Mouse (Mus musculus): ENCODE data around the gene Ap2a2. TPM values are rescaled to one million over a fixed set of nuclear protein-coding genes. Genes with fewer than 3 reads are reported as not detected.

Ap2a2 gene
- polyA plus RNA-seq, 1 experiment from 2014 or later = 118 TPM

- WGBS = 84% methylated on average over 9 of the region's 9 CpGs
- H3K9me3 ChIP-seq (ENCODE audit: control insufficient read depth, low read length) = no peaks in the 10 kb centered on the region
- H3K4me3 ChIP-seq (ENCODE audit: low read length) = no peak overlapping the region
- no peak overlapping the region for H3K4me2 ChIP-seq (ENCODE audit: low read length)
- no peak overlapping the region for H3K27ac ChIP-seq (ENCODE audit: low read depth, low read length)
- no peak for ATAC-seq
- peaks cover 15% of the 10 kb centered on the region for H3K4me1 ChIP-seq (ENCODE audit: control insufficient read depth, insufficient read depth, low read depth, low read length)
- no peak overlapping the region; the same call in 1 of the 2 replicates for H3K9ac ChIP-seq (ENCODE audit: low read depth, low read length)
- H3K27me3 ChIP-seq (replicated peaks; ENCODE audit: control insufficient read depth, insufficient read depth, low read length) = no peaks in the 10 kb centered on the region
- H3K36me3 ChIP-seq (ENCODE audit: control insufficient read depth, insufficient read depth, low read length) = no peaks in the 10 kb centered on the region; the same call in 1 of the 2 replicates
These were observed 7.4 kb downstream of the Ap2a2 start for GRCm38 (mm10) chr7:141569283-141569803.

DNA sequence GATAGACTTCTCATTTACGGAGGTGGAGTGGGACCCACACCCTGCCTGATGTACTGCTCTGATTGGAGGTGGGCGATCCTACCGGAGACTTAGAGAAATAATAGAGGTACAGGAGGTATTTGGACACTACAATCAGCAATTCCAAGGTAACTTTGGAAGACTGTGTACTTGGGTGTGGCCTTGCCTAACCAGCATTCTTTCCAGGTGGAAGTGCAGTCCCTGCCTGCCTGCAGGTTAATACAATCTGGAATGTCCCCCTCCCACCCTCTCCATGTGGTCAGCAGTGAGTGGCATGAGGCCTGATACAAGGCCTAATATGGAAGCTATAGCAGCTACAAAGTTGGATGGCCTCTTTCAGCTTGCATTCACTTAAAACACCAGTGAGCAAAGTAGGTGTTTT lies 7.9 kb downstream of the Ap2a2 start:
- H3K4me1 ChIP-seq (ENCODE audit: control insufficient read depth, insufficient read depth, low read depth, low read length) = peaks cover 11% of the 10 kb centered on the region
- ATAC-seq = no peak
- WGBS = 96% methylated on average over 3 of the region's 3 CpGs
- no peak overlapping the region for H3K9ac ChIP-seq (ENCODE audit: low read depth, low read length)
- no peak overlapping the region for H3K27ac ChIP-seq (ENCODE audit: low read depth, low read length)
- no peak overlapping the region for H3K4me3 ChIP-seq (ENCODE audit: low read length)
- no peaks in the 10 kb centered on the region for H3K27me3 ChIP-seq (replicated peaks; ENCODE audit: control insufficient read depth, insufficient read depth, low read length)
- no peaks in the 10 kb centered on the region; the same call in 1 of the 2 replicates for H3K36me3 ChIP-seq (ENCODE audit: control insufficient read depth, insufficient read depth, low read length)
- H3K9me3 ChIP-seq (ENCODE audit: control insufficient read depth, low read length) = no peaks in the 10 kb centered on the region
- H3K4me2 ChIP-seq (ENCODE audit: low read length) = no peak overlapping the region

- 66% methylated on average over 4 of the region's 4 CpGs for WGBS
- Histone ChIP-seq H3K4me1 (ENCODE audit: control insufficient read depth, insufficient read depth, low read depth, low read length) (peaks cover 11% of the 10 kb centered on the region), H3K4me3 (ENCODE audit: low read length) (no peak overlapping the region), H3K4me2 (ENCODE audit: low read length) (no peak overlapping the region), H3K27ac (ENCODE audit: low read depth, low read length) (no peak overlapping the region), H3K9me3 (ENCODE audit: control insufficient read depth, low read length) (no peaks in the 10 kb centered on the region), H3K36me3 (ENCODE audit: control insufficient read depth, insufficient read depth, low read length) (no peaks in the 10 kb centered on the region), H3K27me3 (replicated peaks; ENCODE audit: control insufficient read depth, insufficient read depth, low read length) (no peaks in the 10 kb centered on the region), H3K9ac (ENCODE audit: low read depth, low read length) (no peak overlapping the region)
- ATAC-seq = no peak
These were observed 8.8 kb downstream of the Ap2a2 start for GRCm38 (mm10) chr7:141570625-141571295.

DNA sequence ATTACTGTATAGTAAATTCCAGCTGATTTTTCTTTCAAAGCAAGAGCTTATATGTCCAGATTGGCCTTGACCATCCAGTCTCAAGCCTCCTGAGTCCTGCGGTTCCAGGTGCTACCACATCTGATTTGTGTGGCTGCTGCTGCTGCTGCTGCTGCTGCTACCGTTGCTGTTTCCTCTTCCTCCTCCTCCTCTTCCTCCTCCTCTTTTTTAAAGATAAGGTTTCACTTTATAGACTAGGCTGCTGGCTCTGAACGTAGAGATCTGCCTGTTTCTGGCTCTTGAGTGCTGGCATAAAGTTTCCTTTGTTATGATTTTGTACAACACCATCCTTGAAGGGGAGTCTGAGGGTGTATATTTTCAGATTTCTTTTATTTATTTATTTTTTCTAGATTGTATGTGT lies 12.1 kb downstream of the Ap2a2 start:
- Histone ChIP-seq H3K9ac (ENCODE audit: low read depth, low read length) (no peak overlapping the region), H3K27ac (ENCODE audit: low read depth, low read length) (no peak overlapping the region), H3K9me3 (ENCODE audit: control insufficient read depth, low read length) (no peaks in the 10 kb centered on the region), H3K27me3 (replicated peaks; ENCODE audit: control insufficient read depth, insufficient read depth, low read length) (no peaks in the 10 kb centered on the region), H3K36me3 (ENCODE audit: control insufficient read depth, insufficient read depth, low read length) (no peaks in the 10 kb centered on the region), H3K4me1 (ENCODE audit: control insufficient read depth, insufficient read depth, low read depth, low read length) (no peaks in the 10 kb centered on the region), H3K4me3 (ENCODE audit: low read length) (no peak overlapping the region), H3K4me2 (ENCODE audit: low read length) (no peak overlapping the region)
- no peak for ATAC-seq
- 88% methylated on average over 3 of the region's 3 CpGs for WGBS

GRCm38 (mm10) chr7:141575481-141575880 lies 13.5 kb downstream of the Ap2a2 start:
- Histone ChIP-seq H3K4me3 (ENCODE audit: low read length) (no peak overlapping the region), H3K4me2 (ENCODE audit: low read length) (no peak overlapping the region), H3K4me1 (ENCODE audit: control insufficient read depth, insufficient read depth, low read depth, low read length) (no peaks in the 10 kb centered on the region), H3K27ac (ENCODE audit: low read depth, low read length) (no peak overlapping the region), H3K9me3 (ENCODE audit: control insufficient read depth, low read length) (no peaks in the 10 kb centered on the region), H3K9ac (ENCODE audit: low read depth, low read length) (no peak overlapping the region), H3K27me3 (replicated peaks; ENCODE audit: control insufficient read depth, insufficient read depth, low read length) (no peaks in the 10 kb centered on the region), H3K36me3 (ENCODE audit: control insufficient read depth, insufficient read depth, low read length) (0 out of 2 replicates have a peak, but pooled peaks cover 3% of the 10 kb centered on the region)
- 91% methylated on average over 3 of the region's 3 CpGs for WGBS
- ATAC-seq = no peak

DNA sequence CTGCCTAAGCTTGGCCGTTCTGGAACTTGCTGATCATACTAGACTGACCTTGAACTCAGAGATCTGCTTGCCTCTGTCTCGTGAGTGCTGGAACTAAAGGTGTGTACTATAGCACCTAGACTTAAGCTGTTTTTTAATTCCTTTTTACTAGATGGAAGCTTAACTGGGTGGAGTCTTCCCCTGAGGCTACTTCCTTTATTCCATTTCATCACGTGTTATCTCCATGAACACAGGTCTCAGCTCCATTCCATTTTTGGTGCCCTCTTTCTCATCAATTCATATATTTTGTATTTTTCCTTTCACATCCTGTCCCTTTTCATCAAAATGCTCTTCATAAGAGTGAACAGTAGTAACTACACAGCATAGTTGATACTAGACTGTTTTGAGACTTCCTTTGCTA lies 15.8 kb downstream of the Ap2a2 start:
- no peak overlapping the region for H3K27ac ChIP-seq (ENCODE audit: low read depth, low read length)
- H3K4me2 ChIP-seq (ENCODE audit: low read length) = no peak overlapping the region
- H3K9me3 ChIP-seq (ENCODE audit: control insufficient read depth, low read length) = no peaks in the 10 kb centered on the region
- no peaks in the 10 kb centered on the region for H3K27me3 ChIP-seq (replicated peaks; ENCODE audit: control insufficient read depth, insufficient read depth, low read length)
- no peak for ATAC-seq
- no peak overlapping the region for H3K4me3 ChIP-seq (ENCODE audit: low read length)
- no peak overlapping the region for H3K9ac ChIP-seq (ENCODE audit: low read depth, low read length)
- WGBS = 88% methylated on average over 3 of the region's 3 CpGs
- no peaks in the 10 kb centered on the region for H3K4me1 ChIP-seq (ENCODE audit: control insufficient read depth, insufficient read depth, low read depth, low read length)
- 0 out of 2 replicates have a peak, but pooled peaks cover 3% of the 10 kb centered on the region for H3K36me3 ChIP-seq (ENCODE audit: control insufficient read depth, insufficient read depth, low read length)

GRCm38 (mm10) chr7:141578511-141578910 lies 16.5 kb downstream of the Ap2a2 start:
- Histone ChIP-seq H3K4me2 (ENCODE audit: low read length) (no peak overlapping the region), H3K4me3 (ENCODE audit: low read length) (no peak overlapping the region), H3K27me3 (replicated peaks; ENCODE audit: control insufficient read depth, insufficient read depth, low read length) (no peaks in the 10 kb centered on the region), H3K9ac (ENCODE audit: low read depth, low read length) (no peak overlapping the region), H3K9me3 (ENCODE audit: control insufficient read depth, low read length) (no peaks in the 10 kb centered on the region), H3K27ac (ENCODE audit: low read depth, low read length) (no peak overlapping the region), H3K36me3 (ENCODE audit: control insufficient read depth, insufficient read depth, low read length) (0 out of 2 replicates have a peak, but pooled peaks cover 3% of the 10 kb centered on the region), H3K4me1 (ENCODE audit: control insufficient read depth, insufficient read depth, low read depth, low read length) (no peaks in the 10 kb centered on the region)
- 94% methylated on average over 1 of the region's 1 CpGs for WGBS
- no peak for ATAC-seq

DNA sequence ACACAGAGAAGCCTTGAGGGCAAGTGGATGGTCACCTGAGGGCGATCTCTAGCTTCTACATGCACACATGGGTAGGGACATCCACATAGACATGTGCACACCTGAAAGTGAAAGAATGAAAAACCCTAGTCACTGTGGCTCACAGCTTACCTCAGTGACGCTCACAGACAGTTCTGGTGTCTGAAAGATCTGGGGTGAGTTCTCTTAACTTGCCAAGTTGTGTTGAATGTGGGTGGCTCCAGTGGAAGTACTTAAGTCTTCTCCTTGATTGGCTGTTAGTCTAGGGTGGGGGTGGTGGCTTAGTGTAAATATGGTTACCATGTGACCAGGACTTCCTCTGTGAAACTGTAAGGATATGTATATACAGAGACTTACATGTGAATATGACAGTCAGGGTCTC lies 17.0 kb downstream of the Ap2a2 start:
- 98% methylated on average over 2 of the region's 2 CpGs for WGBS
- H3K27me3 ChIP-seq (replicated peaks; ENCODE audit: control insufficient read depth, insufficient read depth, low read length) = no peaks in the 10 kb centered on the region
- no peaks in the 10 kb centered on the region for H3K4me1 ChIP-seq (ENCODE audit: control insufficient read depth, insufficient read depth, low read depth, low read length)
- no peak overlapping the region for H3K4me3 ChIP-seq (ENCODE audit: low read length)
- 0 out of 2 replicates have a peak, but pooled peaks cover 3% of the 10 kb centered on the region for H3K36me3 ChIP-seq (ENCODE audit: control insufficient read depth, insufficient read depth, low read length)
- no peaks in the 10 kb centered on the region for H3K9me3 ChIP-seq (ENCODE audit: control insufficient read depth, low read length)
- H3K4me2 ChIP-seq (ENCODE audit: low read length) = no peak overlapping the region
- H3K9ac ChIP-seq (ENCODE audit: low read depth, low read length) = no peak overlapping the region
- ATAC-seq = no peak
- H3K27ac ChIP-seq (ENCODE audit: low read depth, low read length) = no peak overlapping the region

DNA sequence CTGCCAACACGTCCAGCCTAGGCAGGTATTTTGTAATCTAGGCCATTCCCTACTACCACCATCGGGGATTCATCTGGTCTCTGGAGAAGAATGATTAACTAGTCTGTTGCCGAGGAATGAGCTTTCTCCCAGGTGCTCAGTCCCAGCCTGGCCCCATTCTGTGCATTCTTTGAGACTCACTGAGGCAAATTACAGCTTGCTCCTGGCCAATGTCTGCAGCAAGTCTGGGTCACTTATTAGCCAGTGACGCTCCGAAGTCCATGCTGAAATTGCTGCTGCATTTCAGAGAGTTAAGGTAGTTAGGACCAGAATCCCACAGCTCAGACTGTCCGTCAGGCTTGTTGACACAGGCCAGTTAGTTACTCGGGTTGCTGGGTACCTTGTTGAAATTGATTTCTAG lies 19.4 kb downstream of the Ap2a2 start:
- H3K36me3 ChIP-seq (ENCODE audit: control insufficient read depth, insufficient read depth, low read length) = 0 out of 2 replicates have a peak, but pooled peaks cover 3% of the 10 kb centered on the region
- no peaks in the 10 kb centered on the region for H3K27me3 ChIP-seq (replicated peaks; ENCODE audit: control insufficient read depth, insufficient read depth, low read length)
- H3K4me1 ChIP-seq (ENCODE audit: control insufficient read depth, insufficient read depth, low read depth, low read length) = no peaks in the 10 kb centered on the region
- no peak for ATAC-seq
- H3K4me3 ChIP-seq (ENCODE audit: low read length) = no peak overlapping the region
- no peaks in the 10 kb centered on the region for H3K9me3 ChIP-seq (ENCODE audit: control insufficient read depth, low read length)
- no peak overlapping the region for H3K4me2 ChIP-seq (ENCODE audit: low read length)
- no peak overlapping the region for H3K27ac ChIP-seq (ENCODE audit: low read depth, low read length)
- H3K9ac ChIP-seq (ENCODE audit: low read depth, low read length) = no peak overlapping the region
- 66% methylated on average over 7 of the region's 7 CpGs for WGBS
